Mouse (Mus musculus): ENCODE data around the gene Capza1. TPM values are rescaled to one million over a fixed set of nuclear protein-coding genes. Genes with fewer than 3 reads are reported as not detected.
A peak's percentile ranks its signal among the peaks of the same experiment; 100 is the strongest.

Gene Capza1
- polyA plus RNA-seq, 1 experiment from 2014 or later, result 119 TPM

DNA sequence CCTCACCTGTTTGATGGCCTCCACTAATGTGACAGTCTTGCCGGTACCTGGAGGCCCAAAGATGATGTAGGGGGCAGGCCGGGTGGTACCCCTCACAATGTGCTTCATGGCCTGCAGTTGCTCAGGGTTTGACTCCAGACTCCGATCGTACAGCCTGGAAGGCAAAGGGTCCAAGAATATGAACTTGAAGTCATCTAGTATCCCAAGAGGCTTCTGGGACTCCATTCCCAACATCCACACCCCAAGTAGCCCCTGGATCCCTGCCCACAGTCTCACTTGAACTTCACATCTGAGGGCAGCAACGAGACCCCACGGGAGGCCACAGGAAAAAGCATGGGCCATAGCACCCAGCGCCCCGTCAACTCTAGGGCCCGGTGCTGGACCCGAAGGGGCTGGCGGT is 63.6 kb downstream of the Capza1 start:
- TF ChIP-seq CTCF (IDR thresholded peaks at IDR 0.05; ENCODE audit: low read depth), result no peak
- H3K9me3 ChIP-seq (replicated peaks; ENCODE audit: low read length), result no peaks in the 10 kb centered on the region
- no peak overlapping the region for H3K27ac ChIP-seq
- H3K4me1 ChIP-seq (replicated peaks; ENCODE audit: insufficient read depth, low read length), result 0 out of 2 replicates have a peak, but pooled peaks cover 4% of the 10 kb centered on the region
- ATAC-seq (replicated peaks; ENCODE audit: low FRiP score, low read depth) (no peak), DNase-seq (ENCODE audit: low spot score) (no peak)
- no peaks in the 10 kb centered on the region for H3K27me3 ChIP-seq (ENCODE audit: insufficient read depth, low read length)
- WGBS, result 94% methylated on average over 11 of the region's 11 CpGs
- no peak overlapping the region for H3K9ac ChIP-seq (ENCODE audit: low read depth, low read length)
- no peak overlapping the region for H3K4me3 ChIP-seq (replicated peaks; ENCODE audit: low read depth, low read length)
- H3K36me3 ChIP-seq (ENCODE audit: insufficient read depth, low read length), result peaks cover 53% of the 10 kb centered on the region
- no peak overlapping the region for H3K4me2 ChIP-seq (ENCODE audit: low read length)

DNA sequence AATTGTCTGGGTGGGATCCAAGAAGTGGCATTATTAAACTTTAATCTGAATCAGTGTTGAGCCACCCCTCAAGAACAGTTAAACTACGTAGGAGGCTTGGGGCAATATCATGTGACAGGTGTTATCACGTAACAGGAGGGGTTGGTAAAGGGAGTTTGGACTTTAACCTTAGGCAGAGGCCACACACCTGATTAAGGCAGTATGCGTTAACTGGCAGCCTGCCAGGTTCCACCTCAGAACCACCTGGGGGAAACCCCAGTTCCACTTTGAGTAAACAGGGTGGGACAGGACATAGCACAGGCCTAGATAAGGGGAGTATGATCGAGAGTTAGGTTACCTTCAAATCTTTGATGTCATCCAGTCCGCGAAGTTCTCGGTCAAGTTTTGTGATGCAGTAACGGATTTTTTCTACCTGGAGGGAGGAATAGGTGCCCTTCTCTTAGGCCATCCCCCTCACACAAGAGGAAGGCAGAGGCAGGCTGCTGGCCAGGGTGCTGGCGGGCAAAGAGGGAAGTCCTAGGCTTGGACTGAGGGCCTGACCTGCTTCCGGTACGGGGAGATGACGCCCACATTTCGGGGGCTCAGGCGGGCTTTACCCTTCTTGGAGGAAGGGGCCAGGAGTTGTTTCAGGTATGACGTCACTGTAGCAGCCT is 67.7 kb downstream of the Capza1 start:
- Histone ChIP-seq H3K4me3 (replicated peaks; ENCODE audit: low read depth, low read length) (no peak overlapping the region), H3K4me2 (ENCODE audit: low read length) (no peak overlapping the region), H3K27me3 (ENCODE audit: insufficient read depth, low read length) (no peaks in the 10 kb centered on the region), H3K36me3 (ENCODE audit: insufficient read depth, low read length) (peaks cover 45% of the 10 kb centered on the region), H3K9me3 (replicated peaks; ENCODE audit: low read length) (no peaks in the 10 kb centered on the region), H3K27ac (no peak overlapping the region), H3K4me1 (replicated peaks; ENCODE audit: insufficient read depth, low read length) (peaks cover 27% of the 10 kb centered on the region), H3K9ac (ENCODE audit: low read depth, low read length) (no peak overlapping the region)
- DNase-seq (ENCODE audit: low spot score) (no peak), ATAC-seq (replicated peaks; ENCODE audit: low FRiP score, low read depth) (no peak; the same call in 1 of the 2 replicates)
- no peak for TF ChIP-seq CTCF (IDR thresholded peaks at IDR 0.05; ENCODE audit: low read depth)
- 72% methylated on average over 15 of the region's 15 CpGs for WGBS

DNA sequence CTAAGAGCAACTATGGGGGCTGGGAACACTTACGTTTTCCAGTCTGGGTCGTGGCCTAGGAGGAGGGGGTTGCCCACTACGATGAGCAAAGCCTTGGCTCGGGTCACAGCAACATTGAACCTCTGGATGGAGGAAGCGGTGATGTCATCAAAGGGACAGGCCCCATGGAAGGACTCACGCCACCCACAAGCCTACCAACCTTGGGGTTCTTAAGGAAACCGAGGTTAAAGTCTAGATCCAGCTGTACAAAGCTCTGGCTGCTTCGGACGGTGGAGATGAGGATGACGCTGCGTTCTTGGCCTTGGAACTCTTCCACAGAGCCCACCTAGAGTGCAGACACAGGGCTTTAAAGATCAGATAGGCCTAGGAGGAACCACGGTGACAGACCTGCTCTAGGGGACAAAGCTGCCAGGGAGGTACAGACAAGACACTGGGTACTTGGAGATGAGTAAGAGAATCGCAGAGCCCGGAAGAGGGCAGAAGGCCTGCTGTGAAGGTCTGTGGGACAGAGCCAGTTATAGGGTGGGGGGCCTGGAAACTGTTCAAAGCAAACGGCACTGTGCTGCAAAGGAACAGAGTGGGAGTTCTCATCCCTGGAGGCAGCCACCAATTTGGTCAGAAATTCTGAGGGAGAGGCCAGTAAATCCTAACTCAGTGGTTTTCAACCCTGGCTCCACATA is 68.5 kb downstream of the Capza1 start:
- no peak for ATAC-seq (replicated peaks; ENCODE audit: low FRiP score, low read depth)
- H3K4me3 ChIP-seq (replicated peaks; ENCODE audit: low read depth, low read length), result no peak overlapping the region
- no peaks in the 10 kb centered on the region for H3K27me3 ChIP-seq (ENCODE audit: insufficient read depth, low read length)
- peaks cover 38% of the 10 kb centered on the region for H3K36me3 ChIP-seq (ENCODE audit: insufficient read depth, low read length)
- WGBS, result 57% methylated on average over 15 of the region's 15 CpGs
- H3K9ac ChIP-seq (ENCODE audit: low read depth, low read length), result no peak overlapping the region
- TF ChIP-seq CTCF (IDR thresholded peaks at IDR 0.05; ENCODE audit: low read depth), result no peak
- no peak for DNase-seq (ENCODE audit: low spot score)
- no peaks in the 10 kb centered on the region for H3K9me3 ChIP-seq (replicated peaks; ENCODE audit: low read length)
- H3K4me1 ChIP-seq (replicated peaks; ENCODE audit: insufficient read depth, low read length), result peaks cover 34% of the 10 kb centered on the region
- no peak overlapping the region for H3K4me2 ChIP-seq (ENCODE audit: low read length)
- peak overlapping the region; percentile 70 for H3K27ac ChIP-seq

DNA sequence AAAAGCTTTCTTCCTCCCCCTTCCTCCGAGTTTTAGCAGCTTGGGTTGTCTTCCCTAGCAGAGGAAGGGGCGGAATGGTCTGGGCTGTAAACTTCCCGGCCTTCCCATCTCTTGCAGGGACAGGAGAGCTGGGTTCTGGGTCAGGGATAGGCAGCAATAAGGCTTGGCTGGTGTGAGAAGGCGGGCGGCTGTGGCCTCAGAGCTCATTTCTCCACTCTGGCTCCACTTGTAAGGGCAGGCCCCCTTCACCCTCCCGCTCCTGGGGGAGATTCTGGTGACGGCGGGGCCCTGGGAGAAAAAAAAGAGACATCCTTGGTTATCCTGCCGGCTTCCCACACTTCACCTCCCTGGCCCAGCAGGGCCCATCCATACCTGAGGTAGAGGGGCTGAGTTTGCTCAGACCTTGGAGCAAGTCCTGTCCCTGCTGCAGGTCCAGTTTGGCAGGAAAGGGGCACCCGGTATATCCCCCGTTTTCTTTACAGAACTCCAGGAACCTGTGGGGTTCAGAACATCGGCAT is 69.3 kb downstream of the Capza1 start:
- H3K9ac ChIP-seq (ENCODE audit: low read depth, low read length), result no peak overlapping the region
- peaks cover 41% of the 10 kb centered on the region for H3K4me1 ChIP-seq (replicated peaks; ENCODE audit: insufficient read depth, low read length)
- peaks cover 31% of the 10 kb centered on the region for H3K36me3 ChIP-seq (ENCODE audit: insufficient read depth, low read length)
- DNase-seq (ENCODE audit: low spot score) (no peak), ATAC-seq (replicated peaks; ENCODE audit: low FRiP score, low read depth) (no peak)
- H3K27me3 ChIP-seq (ENCODE audit: insufficient read depth, low read length), result no peaks in the 10 kb centered on the region
- H3K4me2 ChIP-seq (ENCODE audit: low read length), result no peak overlapping the region
- TF ChIP-seq CTCF (IDR thresholded peaks at IDR 0.05; ENCODE audit: low read depth), result no peak
- no peak overlapping the region for H3K4me3 ChIP-seq (replicated peaks; ENCODE audit: low read depth, low read length)
- peak overlapping the region; percentile 70; the same call in 1 of the 2 replicates for H3K27ac ChIP-seq
- 47% methylated on average over 12 of the region's 12 CpGs for WGBS
- no peaks in the 10 kb centered on the region for H3K9me3 ChIP-seq (replicated peaks; ENCODE audit: low read length)

DNA sequence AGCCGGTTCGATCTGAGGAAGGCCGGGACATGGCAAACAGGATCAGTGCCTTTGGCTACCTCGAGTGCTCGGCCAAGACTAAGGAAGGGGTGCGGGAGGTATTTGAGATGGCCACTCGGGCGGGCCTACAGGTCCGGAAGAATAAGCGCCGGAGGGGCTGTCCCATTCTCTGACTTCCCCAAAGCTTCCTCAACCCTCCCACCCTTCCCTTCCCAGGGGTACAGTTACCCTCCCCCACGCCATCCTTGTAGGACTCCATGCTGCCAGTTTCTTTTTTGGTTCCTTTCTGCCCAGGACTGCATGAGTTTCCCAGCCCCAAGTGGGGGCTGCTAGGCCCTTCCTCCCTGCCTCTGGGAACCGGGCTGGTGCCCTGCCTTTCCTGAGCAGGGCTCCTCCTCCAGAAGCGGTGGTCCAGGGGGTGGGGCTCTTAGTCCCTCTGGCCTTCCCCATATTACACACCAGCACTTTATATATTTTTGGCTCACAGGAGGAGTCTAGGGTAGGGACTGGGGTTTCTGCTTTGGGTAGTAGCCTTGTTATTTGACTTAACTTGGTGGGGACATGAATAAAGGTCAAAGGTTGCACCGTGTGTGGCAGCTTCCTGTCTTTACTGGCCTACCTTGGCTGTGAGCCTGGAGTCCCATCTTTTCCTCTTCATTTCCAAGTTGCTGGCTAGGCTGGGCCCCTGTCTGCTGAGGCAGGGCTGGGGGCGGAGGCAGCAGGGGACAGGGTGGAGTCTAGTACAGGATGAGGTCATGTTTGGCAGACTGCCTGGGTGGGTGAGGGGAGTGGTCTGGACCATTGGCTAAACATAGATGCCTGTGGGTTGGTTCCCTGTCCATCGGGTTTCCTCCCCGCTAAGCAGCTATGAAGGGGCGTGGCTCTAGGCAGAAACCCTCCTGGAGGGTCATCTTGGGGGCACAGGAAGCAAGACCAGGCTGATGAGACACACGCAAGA is 70.2 kb downstream of the Capza1 start:
- peak overlapping the region; percentile 9; the same call in 1 of the 2 replicates for H3K9ac ChIP-seq (ENCODE audit: low read depth, low read length)
- peak overlapping the region; percentile 81 for H3K27ac ChIP-seq
- H3K4me2 ChIP-seq (ENCODE audit: low read length), result no peak overlapping the region
- WGBS, result 44% methylated on average over 20 of the region's 20 CpGs
- H3K4me3 ChIP-seq (replicated peaks; ENCODE audit: low read depth, low read length), result no peak overlapping the region
- ATAC-seq (replicated peaks; ENCODE audit: low FRiP score, low read depth) (peak; percentile 91), DNase-seq (ENCODE audit: low spot score) (peak; percentile 97)
- H3K4me1 ChIP-seq (replicated peaks; ENCODE audit: insufficient read depth, low read length), result peaks cover 49% of the 10 kb centered on the region
- no peaks in the 10 kb centered on the region for H3K27me3 ChIP-seq (ENCODE audit: insufficient read depth, low read length)
- H3K9me3 ChIP-seq (replicated peaks; ENCODE audit: low read length), result no peaks in the 10 kb centered on the region
- no peak for TF ChIP-seq CTCF (IDR thresholded peaks at IDR 0.05; ENCODE audit: low read depth)
- H3K36me3 ChIP-seq (ENCODE audit: insufficient read depth, low read length), result peaks cover 22% of the 10 kb centered on the region

Measured in kidney, postnatal 0 days (tissue).